Mouse (Mus musculus): ENCODE results near the gene Pld5.
"Not testable (repeated sequence)": the region's sequence is repeated elsewhere in the genome, so short reads cannot be mapped to it uniquely, and the experiment has no call there.

Gene Pld5

DNA sequence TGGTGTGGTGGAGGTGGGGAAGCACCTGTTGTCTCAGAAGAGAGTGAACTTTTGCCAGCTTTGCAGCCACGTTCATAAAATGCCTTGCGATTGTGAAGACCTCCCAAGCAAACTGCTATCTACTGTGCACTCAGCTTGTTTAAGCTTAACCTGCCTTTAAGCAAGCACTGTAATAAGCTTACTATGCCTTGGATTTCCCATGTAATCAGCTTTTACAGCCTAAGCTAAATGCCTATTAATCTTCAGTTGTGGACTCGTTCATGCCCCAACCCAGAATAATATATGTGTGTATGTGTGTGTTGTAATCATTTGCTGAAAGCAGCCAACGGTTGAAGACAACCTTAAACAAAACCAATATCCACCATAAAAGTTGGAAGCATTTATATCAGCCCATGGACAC is 232.1 kb downstream of the Pld5 start:
- no peak for DNase-seq (ENCODE audit: low read depth, low spot score)

DNA sequence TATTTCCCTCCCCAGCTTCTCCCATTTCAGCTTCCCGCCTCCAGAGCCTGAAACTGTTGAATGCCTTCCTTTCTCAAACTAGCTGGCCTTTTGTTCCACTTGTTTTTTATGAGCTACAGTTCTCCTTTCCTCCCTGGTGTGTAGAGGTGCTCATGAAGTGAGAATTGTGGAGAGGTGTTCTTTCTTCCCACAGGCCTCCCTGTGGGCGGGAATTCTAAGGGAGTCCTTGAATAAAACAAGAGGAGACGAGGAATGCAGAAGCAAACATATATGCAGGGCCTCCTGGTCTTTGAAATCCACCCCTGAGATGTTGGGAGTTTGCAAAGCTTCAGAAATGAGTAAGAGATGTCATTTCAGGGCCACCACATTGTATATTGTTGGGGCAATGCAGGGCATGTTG is 235.2 kb downstream of the Pld5 start:
- no peak for DNase-seq (ENCODE audit: low read depth, low spot score)

DNA sequence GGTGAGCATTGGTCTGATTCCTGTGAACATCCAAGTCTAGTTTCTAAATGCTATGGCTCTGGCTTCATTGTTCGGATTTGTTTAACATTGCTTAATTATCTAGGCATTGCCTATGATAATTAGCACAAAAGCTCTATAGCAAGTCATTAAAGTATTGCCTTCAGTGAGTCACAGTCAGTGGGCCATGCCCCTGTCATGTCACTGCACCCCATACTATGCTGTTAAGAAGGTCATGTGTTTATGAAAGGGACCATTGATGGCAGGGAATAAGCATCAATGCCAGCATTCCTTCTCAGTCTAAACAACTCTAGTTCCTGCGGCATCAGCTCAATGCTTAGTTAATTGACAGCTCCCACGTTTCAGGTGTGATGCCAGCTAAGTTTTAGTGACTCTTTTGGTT is 239.1 kb downstream of the Pld5 start:
- DNase-seq (ENCODE audit: low read depth, low spot score): no peak

DNA sequence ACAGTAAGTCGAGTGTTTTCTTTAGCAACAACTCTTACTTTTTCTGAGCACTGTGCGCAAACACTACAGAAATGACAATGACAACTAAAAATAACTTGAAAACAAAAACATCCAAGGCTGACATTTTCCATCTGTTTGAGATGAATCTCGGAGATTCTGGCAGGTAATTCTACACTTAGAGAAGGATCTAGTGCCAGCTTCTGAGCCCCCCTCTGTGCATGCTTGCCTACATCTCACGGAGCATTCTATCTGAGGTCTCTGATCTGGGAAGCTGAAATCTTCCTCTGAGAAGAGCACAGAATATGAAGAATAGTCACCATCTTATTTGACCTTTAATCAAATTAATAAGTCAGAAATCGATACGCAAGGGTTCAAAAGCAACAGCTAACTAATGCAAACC is 240.4 kb downstream of the Pld5 start:
- no peak for DNase-seq (ENCODE audit: low read depth, low spot score)

DNA sequence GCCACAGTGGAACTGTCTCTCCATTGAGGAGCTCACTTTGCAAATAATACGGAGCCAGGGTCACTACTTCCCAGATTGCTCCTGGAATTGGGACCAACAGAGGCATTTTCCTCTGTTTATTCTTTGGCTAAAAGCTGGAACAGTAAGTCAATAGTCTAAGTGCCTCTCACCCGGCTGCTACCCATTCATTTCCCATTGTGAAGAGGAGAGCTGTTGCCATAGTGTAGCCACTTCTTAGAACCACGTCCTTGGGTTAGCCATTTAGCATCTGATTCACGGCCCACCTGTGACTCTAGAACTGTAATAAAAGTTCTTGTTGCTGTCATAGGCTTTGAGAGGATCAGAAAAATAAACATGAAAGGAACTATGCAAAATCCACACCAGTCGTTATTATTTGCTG is 241.4 kb downstream of the Pld5 start:
- no peak for DNase-seq (ENCODE audit: low read depth, low spot score)

DNA sequence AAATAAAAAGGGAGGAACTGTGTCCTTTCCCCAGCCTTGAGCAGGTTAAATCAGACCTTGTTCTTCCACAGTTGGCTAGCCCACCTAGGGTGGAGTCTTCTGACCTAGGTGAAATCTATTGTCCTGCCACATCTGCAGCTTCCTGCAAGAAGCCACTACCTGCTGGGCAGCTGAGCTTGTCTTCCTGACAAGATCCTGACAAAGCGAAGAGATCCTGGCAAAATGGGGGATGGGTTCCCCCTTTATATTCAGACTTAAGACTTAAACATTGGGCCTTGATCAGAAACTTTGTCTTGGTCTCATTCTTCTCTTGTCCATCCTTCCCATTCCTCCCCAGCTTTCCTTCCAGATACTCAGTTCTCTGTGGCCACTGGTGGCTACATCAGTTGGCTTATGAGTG is 246.0 kb downstream of the Pld5 start:
- DNase-seq (ENCODE audit: low read depth, low spot score): no peak

DNA sequence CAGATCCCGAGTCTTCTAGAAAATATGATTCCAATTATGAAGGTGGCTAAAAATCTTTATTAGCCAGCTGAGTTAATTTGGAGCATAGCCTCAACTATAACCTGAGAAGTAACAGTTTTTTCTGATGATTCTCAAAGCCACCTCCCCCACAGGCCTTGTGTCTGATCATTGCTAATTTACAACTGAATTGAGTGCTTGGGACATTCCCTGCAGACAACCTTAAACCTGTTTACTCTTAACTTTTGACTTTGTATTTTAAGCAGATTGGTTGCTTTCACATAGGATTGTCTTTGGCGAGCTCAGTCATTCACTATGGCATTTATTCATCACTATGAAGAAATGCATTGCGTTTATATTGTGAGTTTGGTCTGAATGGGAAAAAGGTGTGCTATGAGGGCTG is 246.7 kb downstream of the Pld5 start:
- no peak for DNase-seq (ENCODE audit: low read depth, low spot score)

DNA sequence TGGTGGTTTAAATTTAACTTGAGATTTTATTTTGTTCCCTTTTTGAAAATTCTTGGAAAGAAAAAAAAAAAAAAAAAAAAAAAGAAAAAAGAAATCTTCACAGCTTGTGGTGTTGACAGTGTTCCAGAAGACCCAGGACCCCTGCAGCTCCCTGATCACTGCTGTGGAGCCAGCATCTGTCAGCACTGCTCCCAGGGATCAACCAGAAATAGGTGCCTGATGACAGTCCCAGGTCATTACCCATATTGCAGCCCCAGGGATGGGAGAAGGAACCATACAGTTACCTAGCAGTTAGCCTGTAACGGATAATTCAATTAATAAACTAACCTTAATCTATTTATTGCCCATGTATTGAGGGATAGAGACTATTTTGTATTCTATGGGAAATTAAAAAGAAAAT is 250.6 kb downstream of the Pld5 start:
- DNase-seq (ENCODE audit: low read depth, low spot score): no peak

DNA sequence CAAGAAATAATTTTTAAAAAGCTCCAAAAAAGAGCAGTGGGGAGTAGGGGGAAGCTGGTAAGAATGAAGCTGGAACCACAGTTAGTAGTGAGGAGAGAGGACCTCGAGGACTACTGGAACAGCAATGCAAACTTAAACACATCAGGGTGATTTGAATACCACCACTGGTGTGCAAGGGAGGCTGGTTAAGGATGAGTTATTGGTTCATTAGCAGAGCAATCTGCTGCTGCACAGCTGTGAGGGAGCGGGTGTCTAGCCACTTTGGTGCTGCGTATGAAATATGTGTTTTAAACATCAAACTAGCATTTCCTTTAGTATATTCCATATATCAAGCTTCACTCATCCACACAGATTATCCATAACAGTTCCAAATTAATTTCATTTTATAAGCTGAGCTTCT is 256.6 kb downstream of the Pld5 start:
- no peak for DNase-seq (ENCODE audit: low read depth, low spot score)

DNA sequence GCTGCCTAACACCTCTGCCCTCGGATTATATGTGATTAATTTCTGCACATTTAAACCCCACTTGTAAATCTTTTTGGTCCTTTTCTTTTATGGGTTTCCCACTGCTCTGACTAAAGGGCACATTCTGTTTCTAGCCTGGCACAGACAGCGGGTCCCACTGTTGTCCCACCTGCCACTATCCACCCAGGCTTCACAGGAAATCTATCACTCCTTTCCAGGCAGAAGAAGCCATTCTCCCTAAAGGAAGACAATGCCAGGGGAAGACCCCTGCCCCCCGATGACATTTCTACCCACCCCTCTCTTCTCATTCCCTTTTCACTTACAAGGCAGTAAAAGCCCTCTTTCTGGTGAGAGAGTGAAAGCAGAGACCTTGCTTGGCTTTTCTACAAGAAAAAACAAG is 259.0 kb downstream of the Pld5 start:
- DNase-seq (ENCODE audit: low read depth, low spot score): no peak

DNA sequence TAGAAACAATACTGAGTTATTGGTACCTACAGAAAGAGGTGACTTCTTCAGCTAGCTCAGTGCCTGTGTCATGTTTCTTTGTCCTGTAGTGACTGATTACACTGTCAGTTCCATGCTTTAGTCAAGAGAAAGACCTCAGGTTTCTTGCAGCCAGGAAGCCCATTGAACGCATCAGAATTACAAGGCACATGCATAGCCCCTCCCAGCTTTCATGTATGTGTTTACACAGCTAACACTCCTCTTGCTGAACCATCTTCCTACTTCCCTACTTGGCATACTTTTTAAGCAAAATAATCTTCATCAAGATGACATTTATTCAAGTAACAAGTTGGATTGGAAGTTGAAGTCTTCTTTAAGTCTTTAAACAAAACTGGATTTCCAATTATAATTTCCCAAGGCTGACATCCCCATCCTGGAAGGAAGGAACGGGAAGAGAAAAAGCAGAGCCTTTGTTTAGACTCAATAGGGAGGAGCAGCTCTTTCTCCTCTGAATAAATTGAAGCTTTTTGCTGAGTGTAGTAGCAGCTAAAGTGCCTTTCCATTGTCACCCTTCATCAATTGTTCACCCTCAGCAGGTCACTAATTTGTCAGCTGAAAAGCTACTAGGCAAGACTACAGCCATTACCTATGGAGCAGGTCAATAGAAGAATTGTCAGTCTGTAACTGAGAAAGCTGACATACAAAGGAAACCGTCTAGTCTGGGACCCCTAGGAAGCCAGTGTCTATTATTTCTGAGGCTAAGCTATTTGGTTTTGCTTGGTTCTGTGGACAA is 261.4 kb downstream of the Pld5 start:
- no peak for DNase-seq (ENCODE audit: low read depth, low spot score)

DNA sequence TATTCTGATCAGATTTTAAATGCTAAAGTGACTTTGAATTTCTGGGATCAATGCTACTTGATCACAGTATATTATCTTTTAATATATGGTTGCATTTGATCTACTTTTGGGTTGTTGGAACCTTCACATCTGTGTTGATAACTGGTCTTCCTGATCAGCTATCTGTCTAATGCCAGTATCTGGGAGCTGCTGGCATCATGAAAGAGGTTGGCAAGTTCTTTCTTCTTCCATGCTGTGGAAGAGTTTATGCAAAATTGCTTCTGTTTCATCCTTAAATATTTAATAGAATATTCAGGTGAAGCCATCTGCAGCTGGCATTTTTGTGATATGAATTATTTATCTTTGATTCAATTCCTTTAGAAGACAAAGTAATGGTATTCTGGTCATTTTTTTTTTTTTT is 263.6 kb downstream of the Pld5 start:
- no peak for DNase-seq (ENCODE audit: low read depth, low spot score)

DNA sequence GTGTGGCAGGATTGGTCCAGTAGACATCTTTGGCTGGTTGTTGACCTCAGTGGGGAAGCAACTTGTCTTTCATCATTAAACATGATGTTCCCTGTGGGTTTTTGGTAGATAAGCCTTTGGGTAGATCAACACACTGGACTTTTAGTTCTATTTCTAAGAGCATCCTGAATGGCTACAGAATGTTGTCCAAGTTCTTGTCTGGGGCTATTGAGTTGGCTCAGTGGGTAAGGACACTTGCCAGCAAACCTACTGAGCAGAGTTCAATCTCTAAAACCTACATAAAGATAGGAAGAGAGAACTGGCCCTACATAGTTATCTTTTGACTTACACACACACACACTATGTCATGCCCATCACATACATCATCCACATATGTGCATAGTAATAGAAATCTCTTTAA is 264.0 kb downstream of the Pld5 start:
- no peak for DNase-seq (ENCODE audit: low read depth, low spot score)

DNA sequence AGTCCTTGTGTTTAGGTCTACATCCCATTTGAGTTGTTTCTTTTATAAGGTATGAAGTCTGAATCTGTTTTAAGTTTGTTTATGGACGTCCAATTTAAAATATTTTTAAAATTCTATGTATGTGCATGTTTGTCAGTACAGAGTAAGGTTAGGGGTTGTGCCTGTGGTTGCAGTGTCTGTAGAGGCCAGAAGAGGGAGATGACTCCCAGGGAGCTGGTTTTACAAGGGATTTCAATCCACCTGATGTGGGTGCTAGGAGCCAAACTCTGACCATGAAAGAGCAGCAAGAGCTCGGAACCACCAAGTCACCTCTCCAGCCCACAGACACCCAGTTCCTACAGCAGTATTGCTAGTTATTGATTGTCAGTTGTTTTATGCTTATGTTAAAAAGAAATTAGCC is 266.7 kb downstream of the Pld5 start:
- DNase-seq (ENCODE audit: low read depth, low spot score): no peak

DNA sequence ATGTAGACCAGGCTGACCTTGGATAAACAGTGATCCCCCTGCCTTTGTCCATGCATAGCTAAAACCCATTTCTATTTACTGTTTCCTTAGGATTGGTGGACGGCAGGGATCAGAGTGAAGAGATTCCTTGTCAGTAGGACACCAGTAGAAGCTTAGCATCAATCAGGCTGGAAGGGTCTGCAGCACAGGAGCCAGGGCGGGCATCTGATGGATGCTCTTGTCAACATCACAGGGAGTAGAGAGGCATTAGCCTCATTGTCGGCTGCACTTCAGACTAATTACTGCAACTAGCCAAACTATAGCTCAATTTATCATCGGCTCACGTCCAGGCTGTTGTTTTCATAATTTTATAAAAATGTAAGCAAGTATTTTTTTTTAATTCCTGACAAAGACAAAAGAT is 274.5 kb downstream of the Pld5 start:
- DNase-seq (ENCODE audit: low read depth, low spot score): no peak

DNA sequence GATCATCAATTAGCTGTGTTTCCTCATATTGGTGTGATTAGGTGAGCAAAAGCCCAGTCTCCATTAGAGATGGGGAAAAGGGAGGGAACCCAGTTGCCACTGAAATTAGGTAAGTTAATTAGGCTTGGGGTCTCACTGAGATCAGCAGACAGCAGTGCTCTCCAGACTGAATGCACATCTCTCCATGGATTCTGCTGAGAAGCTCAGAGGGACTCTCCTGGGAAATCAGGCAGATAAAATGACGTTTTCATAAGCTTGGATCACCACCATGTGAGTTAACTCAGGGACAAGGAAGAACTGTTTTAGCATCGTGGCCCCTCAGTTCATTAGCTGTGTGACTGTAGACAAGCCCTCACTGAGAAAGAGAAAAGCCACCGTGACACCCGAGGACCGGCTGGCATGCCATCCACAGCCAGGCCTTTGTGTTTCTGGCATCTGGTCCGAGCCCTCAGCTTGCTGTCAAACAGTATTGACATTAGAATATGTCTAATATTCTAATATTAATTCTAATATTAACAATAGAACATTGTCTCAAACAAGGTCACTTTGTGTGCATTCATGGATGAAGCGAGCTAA is 277.9 kb downstream of the Pld5 start:
- DNase-seq (ENCODE audit: low read depth, low spot score): no peak

DNA sequence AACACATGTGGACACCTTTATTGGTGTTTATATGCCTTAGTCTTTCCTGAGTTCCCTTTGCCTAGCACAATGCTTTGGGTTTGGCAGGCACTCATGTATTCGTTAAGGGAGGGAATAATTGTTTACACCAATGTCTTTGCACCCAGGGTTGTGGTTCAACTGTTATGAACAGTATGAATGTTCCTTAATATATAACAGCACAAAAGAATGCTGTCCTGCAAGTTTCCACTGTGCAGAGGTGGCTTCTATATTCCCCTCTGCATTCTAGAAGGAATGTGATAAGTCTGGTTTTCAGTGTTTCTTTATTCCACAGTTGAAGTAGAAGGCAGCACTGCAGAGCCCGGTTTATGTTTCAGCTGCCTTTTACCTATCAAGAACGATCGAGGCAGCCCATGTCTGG is 286.2 kb downstream of the Pld5 start:
- DNase-seq (ENCODE audit: low read depth, low spot score): no peak

DNA sequence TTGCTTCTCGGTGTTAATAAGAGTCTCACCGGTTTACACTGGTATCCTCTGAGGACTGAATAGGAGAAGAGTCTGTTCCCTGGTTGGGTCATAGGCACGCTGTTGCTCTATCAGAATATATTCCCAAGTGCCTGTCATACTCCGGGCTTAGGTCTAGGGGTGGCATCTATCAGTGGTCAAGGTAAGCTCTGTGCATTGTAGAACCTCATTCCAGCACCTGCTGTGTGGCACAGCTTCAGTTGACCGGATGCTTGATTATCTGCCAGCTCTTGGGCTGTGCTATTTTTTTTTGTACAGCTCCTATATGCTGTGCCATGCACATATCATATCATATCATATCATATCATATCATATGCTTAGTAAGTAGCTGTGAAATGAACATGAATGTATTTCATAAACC is 286.7 kb downstream of the Pld5 start:
- DNase-seq (ENCODE audit: low read depth, low spot score): no peak

DNA sequence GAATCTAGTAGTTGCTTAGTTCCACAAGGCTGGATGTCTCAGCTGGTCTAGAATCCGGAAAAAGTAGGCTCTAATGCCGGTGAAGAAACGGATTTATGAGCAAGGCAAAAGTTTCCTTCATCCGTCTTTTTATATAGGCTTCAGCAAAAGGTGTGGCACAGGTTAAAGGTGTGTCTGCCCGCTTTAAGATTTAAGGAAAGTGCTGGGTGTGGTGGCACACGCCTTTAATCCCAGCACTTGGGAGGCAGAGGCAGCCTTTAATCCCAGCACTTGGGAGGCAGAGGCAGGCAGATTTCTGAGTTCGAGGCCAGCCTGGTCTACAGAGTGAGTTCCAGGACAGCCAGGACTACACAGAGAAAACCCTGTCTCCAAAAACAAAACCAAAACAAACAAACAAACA is 296.1 kb downstream of the Pld5 start, which contains the start of gene Rbm8a2:
Rbm8a2 (minus strand) TSS at position 101 of the 400 bp plus-strand sequence.
- DNase-seq (ENCODE audit: low read depth, low spot score): not testable (repeated sequence)

DNA sequence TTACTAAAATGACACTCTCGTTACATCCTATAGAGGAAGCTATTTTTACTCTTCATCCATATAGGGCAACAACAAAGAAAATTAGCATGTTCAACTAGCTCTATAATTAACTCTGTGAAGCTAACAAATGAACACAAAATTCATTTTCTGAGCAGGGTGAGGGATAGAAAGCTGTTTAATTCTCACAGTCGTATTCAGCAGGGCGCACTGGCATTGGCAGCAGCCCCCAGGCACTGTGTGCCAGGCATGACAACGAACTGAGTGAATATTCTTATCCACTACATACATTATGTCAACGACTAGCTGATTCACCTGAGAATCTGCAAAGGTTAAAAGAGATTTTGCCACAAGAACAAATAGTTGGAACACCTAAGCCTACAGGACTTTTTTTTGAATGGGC is 304.4 kb downstream of the Pld5 start:
- no peak for DNase-seq (ENCODE audit: low read depth, low spot score)

DNA sequence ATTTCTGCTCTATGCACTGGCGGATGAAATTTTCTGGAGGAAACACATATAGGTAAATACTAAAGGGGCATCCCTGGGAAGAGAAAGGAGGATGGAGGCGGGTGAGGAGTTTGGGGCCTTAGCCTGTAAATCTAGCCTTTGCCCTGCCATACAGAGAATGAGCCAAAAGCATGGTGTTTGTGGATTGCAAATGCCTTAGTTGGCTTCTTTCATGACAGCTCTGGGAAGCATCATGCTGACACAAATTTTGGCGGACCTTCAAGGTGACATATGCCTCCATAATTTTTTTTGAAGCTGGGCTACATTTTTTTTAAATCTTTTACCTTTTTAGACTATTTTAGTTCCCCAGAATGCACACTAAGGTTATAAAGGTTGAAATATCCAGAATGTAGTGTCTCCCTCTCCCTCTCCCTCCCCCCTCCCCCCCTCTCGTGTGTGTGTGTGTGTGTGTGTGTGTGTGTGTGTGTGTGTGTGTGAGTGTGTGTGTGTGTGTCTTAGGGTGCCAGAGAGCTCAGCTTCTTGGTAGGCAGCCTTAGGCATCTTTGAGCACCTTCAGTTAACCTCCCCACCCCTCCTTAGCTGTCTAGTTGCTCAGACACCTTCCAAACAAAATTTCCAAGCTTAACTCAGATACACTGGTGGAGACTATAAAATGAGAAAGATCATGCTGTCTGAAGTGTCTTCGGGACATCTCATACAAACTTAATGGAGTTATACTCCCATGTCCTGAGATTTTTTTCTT is 307.9 kb downstream of the Pld5 start:
- DNase-seq (ENCODE audit: low read depth, low spot score): no peak

DNA sequence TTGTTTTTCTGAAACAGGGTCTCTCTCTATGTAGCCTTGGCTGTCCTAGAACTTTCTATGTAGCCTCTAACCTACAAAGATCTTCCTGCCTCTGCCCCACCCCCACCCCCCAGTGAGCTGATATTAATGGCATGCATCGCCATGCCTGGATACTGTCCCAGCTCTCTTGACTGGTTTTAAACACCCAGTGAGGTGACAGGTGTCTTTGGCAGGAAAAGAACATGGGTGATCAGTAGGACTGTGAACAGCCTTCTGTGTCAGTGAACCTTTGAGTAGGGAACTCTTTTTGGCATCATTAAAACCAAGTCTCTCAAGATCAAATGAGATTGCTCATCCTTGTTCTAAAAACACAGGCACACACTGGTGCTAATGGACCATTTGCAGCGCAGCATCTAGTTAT is 313.3 kb downstream of the Pld5 start:
- no peak for DNase-seq (ENCODE audit: low read depth, low spot score)

DNA sequence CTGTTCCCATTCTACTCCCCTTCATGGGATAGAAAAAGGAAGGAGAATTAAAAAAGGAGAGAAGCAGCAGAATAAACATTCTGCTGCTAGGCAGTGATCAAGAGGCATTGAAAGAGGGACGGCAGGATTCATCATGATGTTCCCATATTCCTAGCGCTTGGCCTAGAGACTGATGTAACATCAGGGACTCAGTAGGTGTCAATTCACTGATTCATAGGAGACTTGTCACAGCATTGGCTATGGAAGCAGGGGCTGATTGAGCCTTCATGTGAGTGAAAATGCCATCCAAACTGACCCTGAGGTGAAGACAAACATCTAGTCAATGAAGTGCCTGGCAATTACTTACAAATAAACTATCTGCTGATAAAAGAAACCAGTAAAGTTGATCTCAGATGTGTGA is 324.3 kb downstream of the Pld5 start:
- DNase-seq (ENCODE audit: low read depth, low spot score): no peak

Data from forelimb bud, embryonic 11.5 days (tissue).